Mouse (Mus musculus) kidney, postnatal 25 days (tissue): Measurements from ENCODE around the gene Hexb.
"Not testable (repeated sequence)": the region's sequence is repeated elsewhere in the genome, so short reads cannot be mapped to it uniquely, and the experiment has no call there.

Experiments
- DNase-seq, 2 experiments: peaks; one replicate each; pipeline ENCODE4 v3.0.0; 2021; ENCODE audit warnings: mixed read lengths in 2 of 2

The Hexb gene

GRCm38 (mm10) chr13:97178943-97179342 is 19.2 kb downstream of the Hexb start:
- no peak for DNase-seq

GRCm38 (mm10) chr13:97176731-97177130 is 21.4 kb downstream of the Hexb start:
- no peak for DNase-seq

GRCm38 (mm10) chr13:97175520-97176264 is 22.5 kb downstream of the Hexb start:
- DNase-seq = peak; percentile 61 to 85

- peak in 1 of 2 experiments; percentile 53 for DNase-seq
Observed at GRCm38 (mm10) chr13:97145834-97146233, 52.3 kb downstream of the Hexb start.

- no peak for DNase-seq
Observed at GRCm38 (mm10) chr13:97142321-97142720, 55.8 kb downstream of the Hexb start.

- not testable (repeated sequence) for DNase-seq
Observed at GRCm38 (mm10) chr13:97138404-97138931, 59.7 kb downstream of the Hexb start.

GRCm38 (mm10) chr13:97137466-97138400 is 60.4 kb downstream of the Hexb start, which contains the start of the genes Gfm2 and Nsa2:
Gfm2 (plus strand) TSS chr13:97137937.
Nsa2 (minus strand) TSS chr13:97137937.
- peak; percentile 88 to 94 for DNase-seq

- not testable (repeated sequence) for DNase-seq
Observed at GRCm38 (mm10) chr13:97130413-97130812, 67.7 kb downstream of the Hexb start.

- DNase-seq = not testable (repeated sequence)
Observed at GRCm38 (mm10) chr13:97129654-97130053, 68.5 kb downstream of the Hexb start.
